Mouse (Mus musculus): ENCODE measurements around the gene Lsm12.

Gene Lsm12

GRCm38 (mm10) chr11:102189461-102190436 is 4.7 kb upstream of the Lsm12 start, which contains the start of gene G6pc3:
TSS of gene G6pc3 (plus strand) at chr11:102189620.
- in situ Hi-C loops (cut with MboI; ENCODE audit: unreplicated experiment in 2 of 2): loop anchor here (5.0 kb wide), 2 partner anchors 33 to 38 kb away; no protein-coding TSS in a partner anchor

- in situ Hi-C loops (cut with MboI; ENCODE audit: unreplicated experiment in 2 of 2): loop anchor here (5.0 kb wide), 2 partner anchors 33 to 38 kb away; no protein-coding TSS in a partner anchor
Measured at GRCm38 (mm10) chr11:102188980-102189379, 3.9 kb upstream of the Lsm12 start.

- in situ Hi-C loops (cut with MboI; ENCODE audit: unreplicated experiment in 2 of 2): loop anchor here (5.0 kb wide), 2 partner anchors 36 to 41 kb away; no protein-coding TSS in a partner anchor
Measured at GRCm38 (mm10) chr11:102186235-102186634, 1.1 kb upstream of the Lsm12 start.

- in situ Hi-C loops (cut with MboI; ENCODE audit: unreplicated experiment in 2 of 2): loop anchor here (5.0 kb wide), 2 partner anchors 37 to 42 kb away; no protein-coding TSS in a partner anchor
Measured at GRCm38 (mm10) chr11:102185677-102186076, 581 bp upstream of the Lsm12 start.

- in situ Hi-C loops (cut with MboI; ENCODE audit: unreplicated experiment in 2 of 2): no loop called here
Measured at GRCm38 (mm10) chr11:102184253-102184645, 847 bp downstream of the Lsm12 start.

- in situ Hi-C loops (cut with MboI; ENCODE audit: unreplicated experiment in 2 of 2): no loop called here
Measured at GRCm38 (mm10) chr11:102179836-102180235, 5.3 kb downstream of the Lsm12 start.

- in situ Hi-C loops (cut with MboI; ENCODE audit: unreplicated experiment in 2 of 2): no loop called here
Measured at GRCm38 (mm10) chr11:102168689-102169088, 16.4 kb downstream of the Lsm12 start.

- in situ Hi-C loops (cut with MboI; ENCODE audit: unreplicated experiment in 2 of 2): no loop called here
Measured at GRCm38 (mm10) chr11:102167539-102167938, 17.6 kb downstream of the Lsm12 start.

GRCm38 (mm10) chr11:102165971-102166722 is 18.9 kb downstream of the Lsm12 start:
- in situ Hi-C loops (cut with MboI; ENCODE audit: unreplicated experiment in 2 of 2): no loop called here

- in situ Hi-C loops (cut with MboI; ENCODE audit: unreplicated experiment in 2 of 2): loop anchor here in 1 of 2 experiments (5.0 kb wide), 1 partner anchor 68 kb away; no protein-coding TSS in a partner anchor
Measured at GRCm38 (mm10) chr11:102159781-102160180, 25.3 kb downstream of the Lsm12 start.

GRCm38 (mm10) chr11:102158024-102158423 is 27.1 kb downstream of the Lsm12 start:
- in situ Hi-C loops (cut with MboI; ENCODE audit: unreplicated experiment in 2 of 2): loop anchor here in 1 of 2 experiments (5.0 kb wide), 1 partner anchor 69 kb away; no protein-coding TSS in a partner anchor

- in situ Hi-C loops (cut with MboI; ENCODE audit: unreplicated experiment in 2 of 2): loop anchor here in 1 of 2 experiments (5.0 kb wide), 1 partner anchor 71 kb away; no protein-coding TSS in a partner anchor
Measured at GRCm38 (mm10) chr11:102156786-102157089, 28.4 kb downstream of the Lsm12 start.

GRCm38 (mm10) chr11:102156039-102156785 is 28.9 kb downstream of the Lsm12 start, which contains the start of gene Tmem101:
TSS of gene Tmem101 (minus strand) at chr11:102156404.
- in situ Hi-C loops (cut with MboI; ENCODE audit: unreplicated experiment in 2 of 2): loop anchor here in 1 of 2 experiments (5.0 kb wide), 1 partner anchor 71 kb away; no protein-coding TSS in a partner anchor

- in situ Hi-C loops (cut with MboI; ENCODE audit: unreplicated experiment in 2 of 2): loop anchor here in 1 of 2 experiments (5.0 to 10.0 kb wide), 2 partner anchors 80 to 153 kb away; no protein-coding TSS in a partner anchor
Measured at GRCm38 (mm10) chr11:102147213-102147989, 37.7 kb downstream of the Lsm12 start.

- in situ Hi-C loops (cut with MboI; ENCODE audit: unreplicated experiment in 2 of 2): loop anchor here in 1 of 2 experiments (5.0 to 10.0 kb wide), 2 partner anchors 81 to 152 kb away; no protein-coding TSS in a partner anchor
Measured at GRCm38 (mm10) chr11:102146531-102146930, 38.6 kb downstream of the Lsm12 start.

GRCm38 (mm10) chr11:102146005-102146404 is 39.1 kb downstream of the Lsm12 start:
- in situ Hi-C loops (cut with MboI; ENCODE audit: unreplicated experiment in 2 of 2): loop anchor here in 1 of 2 experiments (5.0 to 10.0 kb wide), 2 partner anchors 81 to 151 kb away; no protein-coding TSS in a partner anchor

- in situ Hi-C loops (cut with MboI; ENCODE audit: unreplicated experiment in 2 of 2): loop anchor here in 1 of 2 experiments (5.0 to 10.0 kb wide), 2 partner anchors 82 to 151 kb away; no protein-coding TSS in a partner anchor
Measured at GRCm38 (mm10) chr11:102145471-102146001, 39.6 kb downstream of the Lsm12 start, which contains the start of gene Nags. TSS of gene Nags (plus strand) at chr11:102145513.

GRCm38 (mm10) chr11:102144957-102145470 is 40.1 kb downstream of the Lsm12 start:
- in situ Hi-C loops (cut with MboI; ENCODE audit: unreplicated experiment in 2 of 2): loop anchor here (5.0 to 10.0 kb wide), 3 partner anchors 82 to 153 kb away; no protein-coding TSS in a partner anchor
